Mouse (Mus musculus) megakaryocyte-erythroid progenitor cell, adult 5-6 weeks (primary cell): ENCODE results near the gene Specc1. TPM values are rescaled to one million over a fixed set of nuclear protein-coding genes. Genes with fewer than 3 reads are reported as not detected.

Experiments used
- ATAC-seq: replicated peaks from 2 replicates; pipeline ENCODE4 v1.8.0; 2016; ENCODE audit warnings: mild to moderate bottlenecking, inconsistent platforms; ENCODE audit not compliant: severe bottlenecking, poor library complexity, low FRiP score, low TSS enrichment
- total RNA-seq, 2 experiments: library from RNA; stranded (forward) in 1 of 2; stranded (reverse) in 1 of 2; fragments of 200-1000, 215-1000 nt in 1 of 2; fragments of >200 nt in 1 of 2; fragmentation: Nextera tagmentation in 1 of 2; gene quantifications; 2 replicates each; pipeline ENCODE4 v1.2.3; 2014 to 2017

The Specc1 gene
- total RNA-seq, 2 experiments from 2014 or later: 35.8 to 65.4 TPM

DNA sequence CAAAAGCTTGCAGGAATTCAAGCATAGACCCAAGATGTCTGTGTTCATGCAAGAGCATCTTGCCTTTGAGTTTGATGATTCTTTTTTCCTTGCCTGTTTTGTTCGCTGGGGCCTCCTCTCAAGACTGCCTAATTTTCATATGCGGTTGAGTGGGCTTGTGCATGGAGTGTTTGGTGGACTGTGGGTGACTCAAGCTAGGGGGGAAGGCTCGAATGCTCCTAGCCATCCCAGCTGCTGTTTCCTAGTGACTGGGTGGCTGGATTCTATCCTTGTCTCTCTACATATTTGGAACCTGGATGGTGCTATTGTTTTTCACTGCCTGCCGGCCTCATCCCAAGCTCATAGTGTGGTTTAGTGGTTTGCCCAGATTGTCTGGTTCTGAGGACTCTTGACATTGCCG is 8.0 kb downstream of the Specc1 start:
- ATAC-seq: no peak

DNA sequence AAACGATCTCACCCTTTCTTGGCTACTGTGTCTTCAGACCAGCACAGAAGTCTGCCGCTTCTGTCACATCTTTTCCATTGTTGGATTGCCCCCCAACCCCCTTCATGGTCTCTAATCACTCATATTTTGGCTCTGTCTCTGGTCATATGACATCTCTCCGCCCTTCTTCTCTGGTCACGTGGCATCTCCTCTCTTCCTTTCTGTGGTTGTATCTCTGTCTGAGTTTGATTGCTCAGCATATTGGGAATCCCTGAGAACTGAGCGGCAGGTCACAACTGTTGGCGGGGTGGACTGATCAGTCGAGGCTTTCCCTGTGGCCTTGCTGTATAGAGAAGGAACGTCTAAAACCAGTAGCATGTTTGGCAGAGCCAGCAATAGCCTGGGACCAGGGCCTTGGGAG is 10.5 kb downstream of the Specc1 start:
- ATAC-seq: no peak

- ATAC-seq: peak; percentile 69
Observed at GRCm38 (mm10) chr11:61968875-61969274, 12.3 kb downstream of the Specc1 start.

- no peak for ATAC-seq
Observed at GRCm38 (mm10) chr11:61970901-61971300, 14.3 kb downstream of the Specc1 start.

DNA sequence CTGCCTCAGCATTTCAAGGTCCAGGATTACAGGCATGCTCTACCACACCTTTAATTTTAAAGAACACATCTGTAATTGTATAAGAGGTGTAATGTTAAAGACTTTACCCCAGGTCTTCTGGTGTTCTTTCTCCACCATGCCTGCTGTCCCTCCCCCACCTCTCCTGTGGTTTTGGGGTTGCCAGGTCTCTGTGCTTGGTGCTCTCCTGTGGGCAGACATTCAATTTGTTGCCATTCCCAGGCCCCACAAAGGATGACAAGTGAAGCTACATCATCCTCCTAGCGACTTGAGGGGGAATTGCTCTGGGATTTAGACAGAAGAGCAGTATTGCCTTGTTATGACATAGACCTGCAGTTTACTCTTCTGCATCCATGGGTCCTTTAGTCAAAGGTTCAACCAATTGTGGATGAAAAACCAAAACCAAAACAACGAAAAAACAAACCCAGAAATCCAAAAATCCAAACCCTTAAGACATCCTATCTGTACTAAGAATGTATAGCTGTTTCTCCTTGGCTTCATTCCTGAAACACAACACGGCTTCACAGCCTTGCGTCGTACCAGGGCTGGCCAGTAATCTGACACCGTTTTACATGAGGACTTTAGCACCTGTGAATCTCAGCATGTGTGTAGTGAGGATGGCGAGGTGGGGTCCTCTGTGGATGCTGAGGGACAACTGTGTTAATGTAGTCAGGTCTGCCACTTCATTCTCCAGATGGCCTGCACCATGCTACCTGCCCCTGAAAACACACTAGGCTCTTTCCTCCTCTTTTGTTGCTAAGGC is 15.1 kb downstream of the Specc1 start:
- no peak for ATAC-seq

DNA sequence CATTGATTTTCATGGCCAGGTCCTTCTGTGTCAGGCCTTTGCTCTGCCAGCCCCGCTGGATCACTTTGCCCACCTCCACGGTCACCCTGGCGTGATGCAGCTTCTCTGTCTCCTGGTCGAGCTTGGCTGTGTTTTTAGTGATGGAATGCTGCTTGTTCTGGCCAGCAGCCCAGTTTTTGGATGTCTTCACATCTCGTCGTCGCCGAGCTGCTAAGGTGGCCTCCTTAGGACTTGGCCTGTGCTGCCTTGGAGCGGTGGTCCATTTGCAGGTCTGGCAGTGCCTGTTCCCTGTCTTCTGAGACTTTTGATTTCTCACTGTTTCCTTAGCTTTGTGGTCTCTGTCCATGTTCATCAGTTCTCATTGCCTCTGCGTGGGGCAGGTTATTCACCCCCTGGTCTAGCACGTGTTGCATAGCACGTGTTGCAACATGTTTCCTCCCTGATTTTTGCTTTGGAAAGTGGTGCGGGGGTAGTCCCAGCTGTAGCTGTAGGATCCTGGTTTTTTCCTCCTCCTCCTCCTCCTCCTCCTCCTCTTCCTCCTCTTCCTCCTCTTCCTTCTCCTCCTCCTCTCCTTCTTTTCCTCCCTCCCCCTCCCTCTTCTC is 17.6 kb downstream of the Specc1 start:
- ATAC-seq: no peak

GRCm38 (mm10) chr11:61975783-61976182 is 19.2 kb downstream of the Specc1 start:
- peak; percentile 79 for ATAC-seq

- ATAC-seq: 0 out of 2 replicates have a peak, but pooled peaks have one; percentile 34
Observed at GRCm38 (mm10) chr11:61981285-61981684, 24.7 kb downstream of the Specc1 start.

GRCm38 (mm10) chr11:61982828-61983227 is 26.3 kb downstream of the Specc1 start:
- no peak for ATAC-seq

DNA sequence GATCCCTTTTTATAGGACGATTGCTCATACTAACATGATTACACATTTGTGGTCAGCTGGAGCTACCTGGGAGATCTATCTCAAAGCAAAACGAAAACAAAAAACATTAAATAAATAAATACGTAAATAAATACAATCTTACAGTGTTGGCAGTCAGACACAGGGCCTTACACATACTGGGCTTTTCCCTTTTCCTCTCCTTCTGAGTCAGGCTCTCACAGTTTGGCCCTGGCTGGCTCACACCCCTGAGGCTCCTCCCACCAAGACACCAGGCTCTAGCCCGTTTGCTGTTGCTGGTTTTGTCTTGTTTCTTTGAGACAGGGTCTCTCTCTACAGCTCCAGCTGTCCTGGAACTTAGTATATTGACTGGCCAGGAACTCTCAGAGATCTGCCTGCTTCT is 30.4 kb downstream of the Specc1 start:
- no peak for ATAC-seq

DNA sequence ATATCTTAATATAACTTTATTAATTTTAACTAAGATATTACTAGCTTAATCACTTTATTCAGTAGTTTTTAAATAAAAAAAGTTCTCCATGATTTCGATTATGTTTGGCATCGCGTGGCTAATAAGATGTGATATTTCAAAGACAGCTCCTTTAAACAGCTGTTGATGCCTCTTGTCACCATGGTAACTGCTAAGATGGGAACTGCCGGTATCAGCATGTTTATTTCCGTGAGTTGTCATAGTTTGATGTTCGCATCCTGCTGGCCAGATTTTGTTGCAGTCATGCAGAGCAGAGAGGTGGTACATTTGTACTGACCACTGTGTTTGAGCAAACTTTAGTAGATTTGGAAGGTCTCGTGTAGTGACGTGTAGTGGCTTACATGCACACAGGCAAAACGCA is 33.1 kb downstream of the Specc1 start:
- no peak for ATAC-seq

DNA sequence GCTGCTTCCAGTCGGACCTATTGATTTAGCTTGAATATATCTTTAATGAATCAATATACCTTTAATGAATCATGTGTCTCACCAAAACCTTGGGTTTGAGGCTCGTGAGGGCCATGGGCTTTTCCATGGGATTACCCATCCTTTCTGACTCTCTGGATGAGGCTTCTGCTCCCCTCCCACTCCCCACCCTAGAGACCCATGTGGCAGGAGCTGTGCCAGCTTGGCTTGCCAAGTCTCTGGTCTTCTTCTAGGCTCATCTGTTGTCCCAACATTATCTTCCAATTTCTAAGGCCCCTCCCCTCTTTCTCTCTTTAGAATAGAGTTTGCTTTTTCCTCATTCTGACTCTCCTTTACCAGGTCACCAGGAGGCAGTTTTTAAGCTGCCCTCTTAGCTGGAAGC is 35.0 kb downstream of the Specc1 start:
- no peak for ATAC-seq

- ATAC-seq: no peak; the same call in 1 of the 2 replicates
Observed at GRCm38 (mm10) chr11:61992671-61993285, 36.2 kb downstream of the Specc1 start.

GRCm38 (mm10) chr11:61999501-61999900 is 42.9 kb downstream of the Specc1 start:
- no peak for ATAC-seq

DNA sequence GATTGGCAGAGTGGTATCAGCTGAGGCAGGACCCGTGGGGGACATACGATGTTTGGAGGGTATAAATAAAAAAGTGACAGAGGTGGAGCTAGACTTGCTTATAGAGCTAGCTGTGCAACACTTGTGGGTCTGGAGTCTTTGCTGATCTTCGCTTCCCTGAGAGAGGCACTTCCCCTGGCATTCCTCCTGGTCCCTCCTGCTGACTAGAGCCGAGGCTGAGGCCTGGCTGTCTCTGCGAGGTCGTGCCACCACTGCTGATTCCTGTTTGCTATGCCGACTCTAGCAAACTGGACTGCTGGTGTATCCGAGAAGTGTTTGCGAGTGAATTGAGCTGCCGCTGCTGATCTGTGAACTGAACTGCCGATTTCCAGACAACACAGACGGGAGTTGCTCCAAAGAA is 43.5 kb downstream of the Specc1 start:
- no peak for ATAC-seq

- no peak for ATAC-seq
Observed at GRCm38 (mm10) chr11:62001977-62002376, 45.4 kb downstream of the Specc1 start.

- no peak for ATAC-seq
Observed at GRCm38 (mm10) chr11:62004881-62005240, 48.3 kb downstream of the Specc1 start.

DNA sequence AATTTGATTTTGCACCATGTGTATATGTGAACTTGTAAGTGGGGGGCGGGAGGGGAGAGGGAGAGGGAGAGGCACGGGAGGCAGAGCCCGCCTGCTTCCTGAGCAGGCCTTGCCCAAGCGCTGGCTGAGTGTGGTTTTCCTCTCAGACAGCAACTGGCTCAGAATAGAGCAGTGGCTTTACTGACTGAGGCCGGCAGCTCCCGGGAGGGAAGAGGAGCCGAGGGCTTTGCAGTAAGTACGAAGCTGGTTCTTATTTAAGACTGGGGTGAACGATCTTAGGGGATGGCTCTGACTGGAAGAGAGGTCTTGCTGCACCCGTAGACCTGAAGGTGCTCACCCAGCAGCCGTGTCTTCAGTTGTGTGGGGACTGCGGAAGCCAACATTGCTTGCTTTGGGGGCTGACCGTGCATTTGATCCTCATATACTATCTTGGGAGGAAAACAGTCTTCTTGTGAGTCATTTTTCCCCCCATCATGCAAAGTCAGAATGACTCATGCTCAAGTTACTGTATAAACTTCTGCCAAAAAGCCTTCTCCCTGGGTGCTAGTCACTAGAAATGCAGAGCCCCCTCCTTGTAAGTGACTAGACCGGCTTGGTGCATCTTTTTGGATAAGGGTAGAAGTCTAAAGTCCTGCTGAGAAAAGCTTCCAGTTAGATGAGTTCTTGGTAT is 48.8 kb downstream of the Specc1 start:
- ATAC-seq: peak; percentile 30

GRCm38 (mm10) chr11:62005911-62006260 is 49.3 kb downstream of the Specc1 start:
- ATAC-seq: peak; percentile 71

DNA sequence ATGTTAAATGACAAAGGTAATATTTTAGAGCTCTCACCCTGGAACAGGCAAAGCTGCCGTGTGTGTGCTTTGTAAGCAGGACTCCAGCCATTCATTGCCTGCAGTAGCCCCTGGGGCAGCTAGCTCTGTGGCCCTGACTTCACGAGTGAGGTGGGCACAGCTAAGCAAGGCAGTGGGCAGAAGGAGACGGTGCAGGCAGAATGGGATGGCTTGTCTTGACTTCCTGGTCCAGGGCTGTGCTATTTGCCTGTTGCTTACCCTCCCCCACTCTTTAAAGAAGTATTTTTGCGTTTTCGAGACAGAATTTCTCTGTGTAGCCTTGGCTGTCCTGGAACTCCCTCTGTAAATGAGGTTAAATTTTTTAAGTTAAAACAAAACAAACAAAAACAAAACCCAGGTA is 50.1 kb downstream of the Specc1 start:
- ATAC-seq: no peak
